Mouse (Mus musculus): ENCODE data around the gene C8g.

DNA sequence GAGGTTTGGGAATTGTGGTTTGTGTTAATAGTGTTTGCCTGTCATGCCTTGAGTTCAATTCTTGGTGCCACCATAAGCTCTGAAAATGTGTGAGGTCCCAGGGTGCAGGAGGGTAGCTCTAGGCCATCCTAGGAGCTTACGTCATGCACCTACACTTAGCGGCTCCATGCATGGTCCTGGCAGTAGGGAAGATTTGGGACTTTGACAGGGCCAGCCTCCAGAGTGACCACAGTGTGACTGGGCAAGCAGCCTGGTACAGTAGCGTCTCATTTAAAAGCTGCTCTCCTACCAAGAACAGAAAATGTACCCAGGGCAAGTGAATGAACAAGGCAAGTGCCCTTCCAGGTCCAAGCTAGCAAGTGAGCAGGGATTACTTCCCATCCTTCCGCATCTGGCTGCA lies 4.3 kb upstream of the C8g start:
- no peak for TF ChIP-seq CTCF (IDR thresholded peaks at IDR 0.05; ENCODE audit: low read depth, low read length)
- TF ChIP-seq POLR2A (IDR thresholded peaks at IDR 0.05; ENCODE audit: borderline replicate concordance, low read depth, low read length) = no peak

Measured in bone marrow macrophage, adult 2 months (primary cell).